Mouse (Mus musculus) testis, adult 2 months (tissue): ENCODE data around the gene Usp47. TPM values are rescaled to one million over a fixed set of nuclear protein-coding genes. Genes with fewer than 3 reads are reported as not detected.

Experiments used
- H3K27ac ChIP-seq: fragments of 200-500 bp; 2 replicates; pipeline ENCODE4 v1.5.1; 2012; ENCODE audit warnings: low read depth, low read length; ENCODE audit not compliant: control insufficient read depth, insufficient read depth
- H3K27me3 ChIP-seq: fragments of 200-500 bp; 2 replicates; pipeline ENCODE4 v1.6.1; 2012; ENCODE audit warnings: mild to moderate bottlenecking, low read length, moderate library complexity; ENCODE audit not compliant: control insufficient read depth, insufficient read depth
- H3K36me3 ChIP-seq: fragments of 200-500 bp; 2 replicates; pipeline ENCODE4 v1.6.1; 2012; ENCODE audit warnings: mild to moderate bottlenecking, low read length; ENCODE audit not compliant: control insufficient read depth, insufficient read depth
- H3K4me1 ChIP-seq: fragments of 200-500 bp; 2 replicates; pipeline ENCODE4 v1.6.1; 2012; ENCODE audit warnings: low read length; ENCODE audit not compliant: control insufficient read depth, insufficient read depth
- H3K4me3 ChIP-seq: fragments of 200-500 bp; 2 replicates; pipeline ENCODE4 v1.5.1; 2012; ENCODE audit warnings: low read depth, mild to moderate bottlenecking, low read length, moderate library complexity, mixed read lengths; ENCODE audit not compliant: control insufficient read depth
- CTCF ChIP-seq: fragments of 200-500 bp; IDR thresholded peaks from 2 replicates; pipeline ENCODE4 v1.5.1; 2012; ENCODE audit warnings: low read depth, mild to moderate bottlenecking, inconsistent platforms, low read length, moderate library complexity; ENCODE audit not compliant: control insufficient read depth, insufficient read depth, insufficient replicate concordance
- POLR2A ChIP-seq: fragments of 200-500 bp; IDR thresholded peaks from 2 replicates; pipeline ENCODE4 v1.6.1; 2012; ENCODE audit warnings: low read depth, mild to moderate bottlenecking, inconsistent platforms, low read length, moderate library complexity; ENCODE audit not compliant: control insufficient read depth
- polyA plus RNA-seq: library from polyadenylated mRNA; depleted of rRNA; stranded (reverse); fragments of >200 nt; gene quantifications from 2 replicates; pipeline ENCODE4 v1.2.3, GENCODE M21; 2012; rRNA removed

Gene Usp47
- polyA plus RNA-seq, 1 experiment = 68.3 TPM

- Histone ChIP-seq H3K4me1 (peaks cover 4% of the 10 kb centered on the region; the same call in 1 of the 2 replicates), H3K4me3 (no peak overlapping the region), H3K27ac (no peak overlapping the region), H3K27me3 (no peaks in the 10 kb centered on the region; the same call in 1 of the 2 replicates), H3K36me3 (no peaks in the 10 kb centered on the region)
- TF ChIP-seq CTCF = no peak
- no peak for TF ChIP-seq POLR2A
Measured at GRCm38 (mm10) chr7:112155194-112155593, 131.9 kb downstream of the Usp47 start.

- H3K27me3 ChIP-seq = no peaks in the 10 kb centered on the region; the same call in 1 of the 2 replicates
- no peak for TF ChIP-seq CTCF
- TF ChIP-seq POLR2A = no peak
- H3K36me3 ChIP-seq = no peaks in the 10 kb centered on the region
- no peak overlapping the region for H3K27ac ChIP-seq
- H3K4me1 ChIP-seq = peaks cover 4% of the 10 kb centered on the region; the same call in 1 of the 2 replicates
- H3K4me3 ChIP-seq = 0 out of 2 replicates have a peak overlapping the region, but pooled peaks have one; percentile 19
Measured at GRCm38 (mm10) chr7:112157584-112158315, 134.4 kb downstream of the Usp47 start.

DNA sequence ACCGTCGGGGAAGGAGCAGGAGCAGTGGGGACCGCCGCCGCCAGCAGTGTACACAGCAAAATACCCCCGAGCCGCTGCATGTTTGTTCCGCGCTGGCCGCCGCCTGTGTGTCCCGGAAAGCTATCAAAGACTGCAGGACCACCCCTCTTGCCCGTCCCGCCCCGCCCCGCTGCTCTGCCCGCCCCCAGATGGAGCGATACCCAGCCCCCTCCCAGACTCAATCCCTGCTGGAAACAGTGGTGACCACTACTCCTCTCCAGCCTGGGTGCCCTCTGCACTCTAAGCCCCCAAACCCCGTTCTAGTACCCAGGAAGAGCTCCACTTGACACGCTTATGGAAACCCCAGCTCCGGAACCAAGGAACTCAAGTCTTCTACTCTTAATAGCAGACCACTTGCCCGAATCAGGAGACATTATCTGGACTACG is 135.0 kb downstream of the Usp47 start:
- TF ChIP-seq POLR2A = no peak
- no peak for TF ChIP-seq CTCF
- H3K4me1 ChIP-seq = peaks cover 4% of the 10 kb centered on the region; the same call in 1 of the 2 replicates
- H3K36me3 ChIP-seq = no peaks in the 10 kb centered on the region
- H3K27ac ChIP-seq = no peak overlapping the region
- 0 out of 2 replicates have a peak overlapping the region, but pooled peaks have one; percentile 19 for H3K4me3 ChIP-seq
- no peaks in the 10 kb centered on the region; the same call in 1 of the 2 replicates for H3K27me3 ChIP-seq

- Histone ChIP-seq H3K4me3 (0 out of 2 replicates have a peak within 1 kb of the TSS, but pooled peaks have one; percentile 19), H3K27me3 (no peaks in the 10 kb centered on the region; the same call in 1 of the 2 replicates), H3K36me3 (no peaks in the 10 kb centered on the region), H3K4me1 (peaks cover 4% of the 10 kb centered on the region; the same call in 1 of the 2 replicates), H3K27ac (no peak within 1 kb of the TSS)
- TF ChIP-seq CTCF = no peak
- no peak for TF ChIP-seq POLR2A
Measured at GRCm38 (mm10) chr7:112158942-112159341, 135.6 kb downstream of the Usp47 start, which contains the start of gene Dkk3. Gene Dkk3 (minus strand): TSS chr7:112159057.

DNA sequence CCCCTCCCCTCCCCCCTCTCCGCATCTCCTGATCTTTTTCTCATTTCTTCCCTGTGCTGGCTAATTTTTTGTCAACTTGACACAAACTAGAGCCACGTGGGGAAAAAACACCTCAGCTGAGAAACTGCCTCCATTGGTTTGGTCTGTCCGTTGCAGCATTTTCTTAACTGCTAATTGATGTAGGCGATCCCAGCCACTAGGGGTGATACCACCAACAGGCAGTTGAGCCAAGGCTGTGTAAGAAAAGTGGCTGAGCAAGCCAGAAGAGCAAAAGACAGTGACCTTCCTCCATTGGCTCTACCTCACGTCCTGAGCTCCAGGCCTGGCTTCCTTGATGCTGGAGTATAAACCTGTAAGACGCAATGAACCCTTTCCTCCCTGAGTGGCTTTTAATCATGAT is 136.5 kb downstream of the Usp47 start:
- Histone ChIP-seq H3K27ac (no peak overlapping the region), H3K4me3 (no peak overlapping the region), H3K36me3 (no peaks in the 10 kb centered on the region), H3K4me1 (peaks cover 4% of the 10 kb centered on the region; the same call in 1 of the 2 replicates), H3K27me3 (no peaks in the 10 kb centered on the region; the same call in 1 of the 2 replicates)
- TF ChIP-seq CTCF (no peak), POLR2A (no peak)

Other genes starting within 250 kb of the Usp47 start
- gene Galnt18, start 243.5 kb upstream of the Usp47 start, polyA plus RNA-seq = 3.3 and 4.5 TPM in 2 replicates
- gene Dkk3, start 135.6 kb downstream of the Usp47 start, polyA plus RNA-seq = 0.28 and 0.65 TPM in 2 replicates
- 148 and 153 TPM in 2 replicates for gene Mical2, start 202.4 kb downstream of the Usp47 start, polyA plus RNA-seq